Mouse (Mus musculus) megakaryocyte, embryonic 14.5 days (primary cell): ENCODE measurements at regions not wholly inside any gene's neighbourhood (a gene's known extent, or its start where the extent isn't known, plus 50 kb on each side); places are given as distances from the start of the nearest gene placed in this dataset.

Experiments
- H3K27me3 ChIP-seq: replicated peaks from 2 replicates; pipeline ENCODE3; 2012; ENCODE audit warnings: inconsistent platforms
- H3K36me3 ChIP-seq: replicated peaks from 2 replicates; pipeline ENCODE3; 2012; ENCODE audit warnings: low read length, inconsistent platforms, mixed read lengths
- H3K4me1 ChIP-seq: 2 replicates; pipeline ENCODE4 v1.6.1; 2012; ENCODE audit warnings: inconsistent platforms
- H3K4me3 ChIP-seq: replicated peaks from 2 replicates; pipeline ENCODE3; 2012; ENCODE audit warnings: moderate library complexity, mild to moderate bottlenecking, inconsistent platforms
- H3K9me3 ChIP-seq: 2 replicates; pipeline ENCODE4 v1.6.1; 2012; ENCODE audit warnings: inconsistent platforms
- FLI1 ChIP-seq: IDR thresholded peaks from 2 replicates; pipeline ENCODE4 v1.6.1; 2012; ENCODE audit warnings: low read length, inconsistent platforms, mixed read lengths
- GATA1 ChIP-seq: IDR thresholded peaks from 3 replicates; pipeline ENCODE4 v1.6.1; 2012; ENCODE audit warnings: mixed read lengths, low read length, inconsistent platforms, borderline replicate concordance

GRCm38 (mm10) chr9:73416084-73416777 is 303.0 kb downstream of the Rsl24d1 start:
- no peaks in the 10 kb centered on the region for H3K36me3 ChIP-seq
- TF ChIP-seq FLI1, result no peak
- no peak for TF ChIP-seq GATA1
- H3K9me3 ChIP-seq, result peaks cover 26% of the 10 kb centered on the region
- 0 out of 2 replicates have a peak, but pooled peaks cover 3% of the 10 kb centered on the region for H3K4me1 ChIP-seq
- H3K27me3 ChIP-seq, result no peaks in the 10 kb centered on the region
- peak overlapping the region; percentile 10 for H3K4me3 ChIP-seq
